Mouse (Mus musculus): ENCODE results near the gene Cryzl1. TPM values are rescaled to one million over a fixed set of nuclear protein-coding genes. Genes with fewer than 3 reads are reported as not detected.
A peak's percentile ranks its signal among the peaks of the same experiment; 100 is the strongest.

Gene Cryzl1
- polyA plus RNA-seq, 1 experiment, result not detected

- H3K27ac ChIP-seq (ENCODE audit: insufficient read depth, low read depth, low read length), result no peak overlapping the region
- no peak for TF ChIP-seq CTCF (IDR thresholded peaks at IDR 0.05; ENCODE audit: insufficient read depth, low read depth, low read length)
- TF ChIP-seq POLR2A (IDR thresholded peaks at IDR 0.05; ENCODE audit: insufficient read depth, low read depth, low read length), result no peak
- no peak overlapping the region for H3K4me3 ChIP-seq (ENCODE audit: insufficient read depth, low read depth, low read length)
- no peaks in the 10 kb centered on the region for H3K4me1 ChIP-seq (ENCODE audit: control insufficient read depth, insufficient read depth, low read length)
- WGBS, result 84% methylated on average over 14 of the region's 14 CpGs
Observed at GRCm38 (mm10) chr16:91704603-91705340, 24.0 kb downstream of the Cryzl1 start.

GRCm38 (mm10) chr16:91702771-91703188 is 26.0 kb downstream of the Cryzl1 start:
- TF ChIP-seq CTCF (IDR thresholded peaks at IDR 0.05; ENCODE audit: insufficient read depth, low read depth, low read length) (no peak), POLR2A (IDR thresholded peaks at IDR 0.05; ENCODE audit: insufficient read depth, low read depth, low read length) (no peak)
- Histone ChIP-seq H3K27ac (ENCODE audit: insufficient read depth, low read depth, low read length) (no peak overlapping the region), H3K4me1 (ENCODE audit: control insufficient read depth, insufficient read depth, low read length) (no peaks in the 10 kb centered on the region), H3K4me3 (ENCODE audit: insufficient read depth, low read depth, low read length) (no peak overlapping the region)
- WGBS, result 56% methylated on average over 3 of the region's 3 CpGs

- WGBS, result 91% methylated on average over 13 of the region's 13 CpGs
- Histone ChIP-seq H3K27ac (ENCODE audit: insufficient read depth, low read depth, low read length) (no peak overlapping the region), H3K4me3 (ENCODE audit: insufficient read depth, low read depth, low read length) (no peak overlapping the region), H3K4me1 (ENCODE audit: control insufficient read depth, insufficient read depth, low read length) (no peaks in the 10 kb centered on the region)
- no peak for TF ChIP-seq POLR2A (IDR thresholded peaks at IDR 0.05; ENCODE audit: insufficient read depth, low read depth, low read length)
Observed at GRCm38 (mm10) chr16:91701908-91702307, 26.9 kb downstream of the Cryzl1 start.

- H3K27ac ChIP-seq (ENCODE audit: insufficient read depth, low read depth, low read length), result no peak overlapping the region
- no peak for TF ChIP-seq CTCF (IDR thresholded peaks at IDR 0.05; ENCODE audit: insufficient read depth, low read depth, low read length)
- TF ChIP-seq POLR2A (IDR thresholded peaks at IDR 0.05; ENCODE audit: insufficient read depth, low read depth, low read length), result no peak
- H3K4me3 ChIP-seq (ENCODE audit: insufficient read depth, low read depth, low read length), result no peak overlapping the region
- 93% methylated on average over 1 of the region's 1 CpGs for WGBS
- no peaks in the 10 kb centered on the region for H3K4me1 ChIP-seq (ENCODE audit: control insufficient read depth, insufficient read depth, low read length)
Observed at GRCm38 (mm10) chr16:91698995-91699394, 29.8 kb downstream of the Cryzl1 start.

GRCm38 (mm10) chr16:91695108-91695755 is 33.5 kb downstream of the Cryzl1 start:
- 64% methylated on average over 8 of the region's 8 CpGs for WGBS
- TF ChIP-seq POLR2A (IDR thresholded peaks at IDR 0.05; ENCODE audit: insufficient read depth, low read depth, low read length), result no peak
- no peak for TF ChIP-seq CTCF (IDR thresholded peaks at IDR 0.05; ENCODE audit: insufficient read depth, low read depth, low read length)
- no peak overlapping the region for H3K4me3 ChIP-seq (ENCODE audit: insufficient read depth, low read depth, low read length)
- H3K4me1 ChIP-seq (ENCODE audit: control insufficient read depth, insufficient read depth, low read length), result no peaks in the 10 kb centered on the region
- H3K27ac ChIP-seq (ENCODE audit: insufficient read depth, low read depth, low read length), result no peak overlapping the region

GRCm38 (mm10) chr16:91694455-91695084 is 34.2 kb downstream of the Cryzl1 start:
- 0 out of 2 replicates have a peak, but pooled peaks cover 2% of the 10 kb centered on the region for H3K4me1 ChIP-seq (ENCODE audit: control insufficient read depth, insufficient read depth, low read length)
- H3K4me3 ChIP-seq (ENCODE audit: insufficient read depth, low read depth, low read length), result no peak overlapping the region
- H3K27ac ChIP-seq (ENCODE audit: insufficient read depth, low read depth, low read length), result no peak overlapping the region
- no peak for TF ChIP-seq POLR2A (IDR thresholded peaks at IDR 0.05; ENCODE audit: insufficient read depth, low read depth, low read length)
- peak; percentile 21; the same call in 1 of the 2 replicates for TF ChIP-seq CTCF (IDR thresholded peaks at IDR 0.05; ENCODE audit: insufficient read depth, low read depth, low read length)
- WGBS, result 34% methylated on average over 14 of the region's 14 CpGs

GRCm38 (mm10) chr16:91689791-91690190 is 39.0 kb downstream of the Cryzl1 start:
- TF ChIP-seq POLR2A (IDR thresholded peaks at IDR 0.05; ENCODE audit: insufficient read depth, low read depth, low read length) (no peak), CTCF (IDR thresholded peaks at IDR 0.05; ENCODE audit: insufficient read depth, low read depth, low read length) (no peak)
- WGBS, result 40% methylated on average over 7 of the region's 7 CpGs
- H3K27ac ChIP-seq (ENCODE audit: insufficient read depth, low read depth, low read length), result no peak overlapping the region
- no peak overlapping the region for H3K4me3 ChIP-seq (ENCODE audit: insufficient read depth, low read depth, low read length)
- 0 out of 2 replicates have a peak, but pooled peaks cover 4% of the 10 kb centered on the region for H3K4me1 ChIP-seq (ENCODE audit: control insufficient read depth, insufficient read depth, low read length)

- no peak for TF ChIP-seq CTCF (IDR thresholded peaks at IDR 0.05; ENCODE audit: insufficient read depth, low read depth, low read length)
- peak; percentile 90 for TF ChIP-seq POLR2A (IDR thresholded peaks at IDR 0.05; ENCODE audit: insufficient read depth, low read depth, low read length)
- WGBS, result under 1% methylated on average over 71 of the region's 71 CpGs
- Histone ChIP-seq H3K4me3 (ENCODE audit: insufficient read depth, low read depth, low read length) (peak within 1 kb of the TSS; percentile 91), H3K4me1 (ENCODE audit: control insufficient read depth, insufficient read depth, low read length) (0 out of 2 replicates have a peak, but pooled peaks cover 4% of the 10 kb centered on the region), H3K27ac (ENCODE audit: insufficient read depth, low read depth, low read length) (peak within 1 kb of the TSS; percentile 66)
Observed at GRCm38 (mm10) chr16:91688619-91689334, 40.0 kb downstream of the Cryzl1 start, which contains the start of gene Donson. Gene Donson, minus strand, starts transcription at chr16:91688770.
